Mouse (Mus musculus): ENCODE data around the gene Gm28038. TPM values are rescaled to one million over a fixed set of nuclear protein-coding genes. Genes with fewer than 3 reads are reported as not detected.

The Gm28038 gene
- polyA plus RNA-seq, 1 experiment from 2014 or later: not detected

DNA sequence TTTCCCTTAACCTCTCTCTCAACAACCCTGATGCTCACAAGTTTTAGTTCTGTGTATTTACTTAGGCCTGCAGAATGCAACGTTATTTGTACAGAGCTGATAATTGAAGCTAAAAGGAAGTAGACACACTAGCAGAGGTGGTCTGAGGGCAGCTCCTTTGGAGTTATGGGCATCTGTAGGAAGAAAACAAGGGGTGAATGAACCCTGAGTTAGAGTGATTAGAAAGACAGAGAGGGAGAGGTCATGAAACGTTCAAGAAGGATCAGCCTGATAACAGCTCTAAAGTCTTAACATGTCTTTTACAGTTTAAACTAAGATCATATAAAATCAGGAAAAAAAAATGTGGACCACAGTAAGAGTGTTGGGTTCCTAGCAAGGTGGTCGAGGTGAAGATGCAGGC is 28.5 kb downstream of the Gm28038 start:
- Histone ChIP-seq H3K4me2 (replicated peaks) (no peak overlapping the region), H3K27me3 (ENCODE audit: control insufficient read depth, insufficient read depth, low read length) (no peaks in the 10 kb centered on the region), H3K9me3 (ENCODE audit: control insufficient read depth, low read length) (no peaks in the 10 kb centered on the region), H3K9ac (no peak overlapping the region), H3K27ac (no peak overlapping the region), H3K4me1 (replicated peaks; ENCODE audit: control insufficient read depth, insufficient read depth, low read length) (no peaks in the 10 kb centered on the region), H3K36me3 (replicated peaks; ENCODE audit: control insufficient read depth, insufficient read depth) (peaks cover 99% of the 10 kb centered on the region), H3K4me3 (replicated peaks; ENCODE audit: low read length) (no peak overlapping the region)
- ATAC-seq (ENCODE audit: low FRiP score): no peak
- 95% methylated on average over 3 of the region's 3 CpGs for WGBS
- no peak for DNase-seq (ENCODE audit: low spot score)

DNA sequence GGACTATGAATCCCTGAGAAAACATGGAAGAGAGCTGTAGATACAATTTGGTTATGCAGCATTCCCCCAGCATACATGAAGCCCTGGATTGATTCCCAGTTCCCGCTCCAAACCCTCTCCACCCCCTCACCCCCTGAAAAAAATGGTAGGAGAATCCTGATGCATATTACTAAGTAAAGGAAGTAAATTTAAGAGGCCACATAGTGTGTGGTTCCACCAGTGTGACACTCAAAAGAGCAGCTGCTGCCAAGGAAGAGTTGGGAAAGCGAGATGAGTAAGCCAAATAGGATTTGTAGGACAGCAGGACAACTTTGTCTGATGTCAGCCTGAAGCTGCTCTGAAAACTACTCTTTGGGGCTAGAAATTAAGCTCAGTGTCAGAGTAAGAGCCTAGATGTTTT is 30.6 kb downstream of the Gm28038 start:
- Histone ChIP-seq H3K9ac (no peak overlapping the region), H3K4me1 (replicated peaks; ENCODE audit: control insufficient read depth, insufficient read depth, low read length) (no peaks in the 10 kb centered on the region), H3K4me2 (replicated peaks) (no peak overlapping the region), H3K27me3 (ENCODE audit: control insufficient read depth, insufficient read depth, low read length) (no peaks in the 10 kb centered on the region), H3K4me3 (replicated peaks; ENCODE audit: low read length) (no peak overlapping the region), H3K27ac (no peak overlapping the region), H3K36me3 (replicated peaks; ENCODE audit: control insufficient read depth, insufficient read depth) (peaks cover 99% of the 10 kb centered on the region), H3K9me3 (ENCODE audit: control insufficient read depth, low read length) (no peaks in the 10 kb centered on the region)
- ATAC-seq (ENCODE audit: low FRiP score) (no peak), DNase-seq (ENCODE audit: low spot score) (no peak)
- WGBS: 95% methylated on average over 2 of the region's 2 CpGs

- ATAC-seq (ENCODE audit: low FRiP score) (no peak), DNase-seq (ENCODE audit: low spot score) (no peak)
- H3K27ac ChIP-seq: no peak overlapping the region
- H3K36me3 ChIP-seq (replicated peaks; ENCODE audit: control insufficient read depth, insufficient read depth): peaks cover 96% of the 10 kb centered on the region
- 92% methylated on average over 4 of the region's 4 CpGs for WGBS
- H3K4me1 ChIP-seq (replicated peaks; ENCODE audit: control insufficient read depth, insufficient read depth, low read length): no peaks in the 10 kb centered on the region
- no peaks in the 10 kb centered on the region for H3K9me3 ChIP-seq (ENCODE audit: control insufficient read depth, low read length)
- no peak overlapping the region for H3K9ac ChIP-seq
- no peaks in the 10 kb centered on the region for H3K27me3 ChIP-seq (ENCODE audit: control insufficient read depth, insufficient read depth, low read length)
- no peak overlapping the region for H3K4me2 ChIP-seq (replicated peaks)
- H3K4me3 ChIP-seq (replicated peaks; ENCODE audit: low read length): no peak overlapping the region
These were observed 35.3 kb downstream of the Gm28038 start for GRCm38 (mm10) chr2:30316136-30316535.

DNA sequence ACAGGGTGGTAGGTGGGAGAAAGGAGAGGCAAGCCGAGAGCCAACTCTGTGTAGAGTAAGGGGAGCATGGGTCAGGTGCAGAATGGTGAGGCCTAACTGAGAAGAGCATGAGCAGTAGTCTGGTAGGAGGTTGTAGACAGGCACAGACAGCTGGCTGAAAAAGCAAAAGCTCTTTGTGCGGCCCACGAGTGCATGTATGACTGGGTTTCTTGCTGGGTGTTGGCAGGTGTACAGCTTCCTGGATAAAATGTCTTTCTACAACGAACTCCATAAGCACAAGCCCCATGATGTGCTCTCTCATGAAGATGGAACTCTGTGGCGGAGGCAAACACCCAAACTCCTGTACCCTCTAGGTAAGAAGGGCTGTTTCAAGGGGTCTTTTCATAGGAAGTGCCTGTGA is 36.1 kb downstream of the Gm28038 start:
- H3K4me2 ChIP-seq (replicated peaks): no peak overlapping the region
- H3K4me3 ChIP-seq (replicated peaks; ENCODE audit: low read length): no peak overlapping the region
- DNase-seq (ENCODE audit: low spot score) (no peak), ATAC-seq (ENCODE audit: low FRiP score) (no peak)
- H3K27me3 ChIP-seq (ENCODE audit: control insufficient read depth, insufficient read depth, low read length): no peaks in the 10 kb centered on the region
- 98% methylated on average over 5 of the region's 5 CpGs for WGBS
- H3K27ac ChIP-seq: no peak overlapping the region
- H3K9me3 ChIP-seq (ENCODE audit: control insufficient read depth, low read length): no peaks in the 10 kb centered on the region
- no peaks in the 10 kb centered on the region for H3K4me1 ChIP-seq (replicated peaks; ENCODE audit: control insufficient read depth, insufficient read depth, low read length)
- no peak overlapping the region for H3K9ac ChIP-seq
- H3K36me3 ChIP-seq (replicated peaks; ENCODE audit: control insufficient read depth, insufficient read depth): peaks cover 97% of the 10 kb centered on the region

DNA sequence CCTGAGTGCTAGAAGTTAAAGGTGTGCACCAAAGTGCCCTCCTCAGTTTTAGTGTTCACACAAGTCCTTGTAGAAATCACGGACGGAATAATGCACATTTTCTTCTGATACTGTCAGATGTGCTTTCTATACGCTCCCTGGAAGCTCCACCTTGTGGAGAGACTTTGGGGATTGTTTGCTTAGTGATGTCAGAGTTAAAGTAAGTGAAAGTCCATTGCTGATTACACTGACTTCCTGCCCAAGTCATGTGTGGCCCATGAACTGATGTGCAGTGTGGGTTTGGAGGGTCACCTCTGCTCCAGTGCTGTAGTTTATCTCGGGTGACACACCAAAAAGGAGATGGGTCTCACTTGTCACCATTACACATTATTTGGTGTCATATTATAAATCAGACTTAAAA is 38.4 kb downstream of the Gm28038 start:
- Histone ChIP-seq H3K4me3 (replicated peaks; ENCODE audit: low read length) (no peak overlapping the region), H3K4me1 (replicated peaks; ENCODE audit: control insufficient read depth, insufficient read depth, low read length) (no peaks in the 10 kb centered on the region), H3K27me3 (ENCODE audit: control insufficient read depth, insufficient read depth, low read length) (no peaks in the 10 kb centered on the region), H3K27ac (no peak overlapping the region), H3K9ac (no peak overlapping the region), H3K36me3 (replicated peaks; ENCODE audit: control insufficient read depth, insufficient read depth) (peaks cover 97% of the 10 kb centered on the region), H3K9me3 (ENCODE audit: control insufficient read depth, low read length) (no peaks in the 10 kb centered on the region), H3K4me2 (replicated peaks) (no peak overlapping the region)
- 95% methylated on average over 4 of the region's 4 CpGs for WGBS
- ATAC-seq (ENCODE audit: low FRiP score) (no peak), DNase-seq (ENCODE audit: low spot score) (no peak)

DNA sequence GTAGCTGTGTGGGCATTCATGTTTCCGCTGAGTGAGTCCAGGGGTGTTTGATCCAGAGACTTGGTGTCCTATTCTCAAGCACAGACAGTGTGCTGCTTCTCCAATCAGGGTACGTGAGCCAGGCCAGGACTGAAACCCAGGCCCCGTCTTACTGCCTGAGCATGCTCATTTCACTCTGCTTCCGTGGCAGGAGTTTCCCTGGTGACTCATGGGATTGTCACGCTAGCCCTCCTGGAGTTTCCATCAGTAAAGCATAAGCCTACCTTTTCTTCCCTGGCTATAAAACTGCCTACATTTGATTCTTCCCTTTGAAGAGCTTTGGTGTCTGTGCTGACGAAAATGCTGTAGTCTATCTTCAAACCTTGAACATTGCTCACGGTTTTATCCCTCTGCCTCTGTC is 42.3 kb downstream of the Gm28038 start:
- 90% methylated on average over 7 of the region's 7 CpGs for WGBS
- Histone ChIP-seq H3K27ac (no peak overlapping the region), H3K4me2 (replicated peaks) (no peak overlapping the region), H3K9ac (no peak overlapping the region), H3K9me3 (ENCODE audit: control insufficient read depth, low read length) (no peaks in the 10 kb centered on the region), H3K36me3 (replicated peaks; ENCODE audit: control insufficient read depth, insufficient read depth) (peaks cover 97% of the 10 kb centered on the region), H3K4me1 (replicated peaks; ENCODE audit: control insufficient read depth, insufficient read depth, low read length) (no peaks in the 10 kb centered on the region), H3K4me3 (replicated peaks; ENCODE audit: low read length) (no peak overlapping the region), H3K27me3 (ENCODE audit: control insufficient read depth, insufficient read depth, low read length) (no peaks in the 10 kb centered on the region)
- ATAC-seq (ENCODE audit: low FRiP score): no peak
- no peak for DNase-seq (ENCODE audit: low spot score)

DNA sequence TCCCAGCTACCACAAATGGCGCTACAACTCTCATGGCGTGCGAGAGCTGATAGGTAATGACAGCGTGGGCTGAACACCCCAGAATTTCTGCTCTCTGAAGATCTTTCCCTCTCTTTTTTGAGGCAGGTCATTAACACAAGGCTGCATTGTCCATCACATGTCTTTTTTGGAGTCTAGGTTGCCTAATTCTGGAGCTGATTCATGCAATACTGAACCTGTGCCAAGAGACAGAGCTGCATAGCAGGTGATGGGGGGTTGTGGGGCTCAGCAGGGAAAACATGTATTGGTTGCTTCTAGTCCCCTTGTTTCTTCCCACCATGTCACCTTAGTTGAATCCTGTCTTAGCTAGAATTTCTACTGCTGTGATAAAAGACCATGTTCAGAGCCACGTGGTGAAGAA is 44.5 kb downstream of the Gm28038 start:
- Histone ChIP-seq H3K9me3 (ENCODE audit: control insufficient read depth, low read length) (no peaks in the 10 kb centered on the region), H3K27ac (no peak overlapping the region), H3K36me3 (replicated peaks; ENCODE audit: control insufficient read depth, insufficient read depth) (peaks cover 99% of the 10 kb centered on the region), H3K4me1 (replicated peaks; ENCODE audit: control insufficient read depth, insufficient read depth, low read length) (no peaks in the 10 kb centered on the region), H3K4me2 (replicated peaks) (no peak overlapping the region), H3K9ac (no peak overlapping the region), H3K4me3 (replicated peaks; ENCODE audit: low read length) (no peak overlapping the region), H3K27me3 (ENCODE audit: control insufficient read depth, insufficient read depth, low read length) (no peaks in the 10 kb centered on the region)
- 94% methylated on average over 5 of the region's 5 CpGs for WGBS
- DNase-seq (ENCODE audit: low spot score) (no peak), ATAC-seq (ENCODE audit: low FRiP score) (no peak)

GRCm38 (mm10) chr2:30327276-30327675 is 46.4 kb downstream of the Gm28038 start:
- ATAC-seq (ENCODE audit: low FRiP score) (no peak), DNase-seq (ENCODE audit: low spot score) (no peak)
- Histone ChIP-seq H3K27me3 (ENCODE audit: control insufficient read depth, insufficient read depth, low read length) (no peaks in the 10 kb centered on the region), H3K4me2 (replicated peaks) (no peak overlapping the region), H3K9me3 (ENCODE audit: control insufficient read depth, low read length) (no peaks in the 10 kb centered on the region), H3K27ac (no peak overlapping the region), H3K4me1 (replicated peaks; ENCODE audit: control insufficient read depth, insufficient read depth, low read length) (no peaks in the 10 kb centered on the region), H3K36me3 (replicated peaks; ENCODE audit: control insufficient read depth, insufficient read depth) (peaks cover 99% of the 10 kb centered on the region), H3K4me3 (replicated peaks; ENCODE audit: low read length) (no peak overlapping the region), H3K9ac (no peak overlapping the region)
- 92% methylated on average over 7 of the region's 7 CpGs for WGBS

- H3K4me2 ChIP-seq (replicated peaks): no peak overlapping the region
- ATAC-seq (ENCODE audit: low FRiP score) (no peak), DNase-seq (ENCODE audit: low spot score) (no peak)
- no peaks in the 10 kb centered on the region for H3K4me1 ChIP-seq (replicated peaks; ENCODE audit: control insufficient read depth, insufficient read depth, low read length)
- no peak overlapping the region for H3K4me3 ChIP-seq (replicated peaks; ENCODE audit: low read length)
- WGBS: 97% methylated on average over 3 of the region's 3 CpGs
- H3K9me3 ChIP-seq (ENCODE audit: control insufficient read depth, low read length): no peaks in the 10 kb centered on the region
- H3K27me3 ChIP-seq (ENCODE audit: control insufficient read depth, insufficient read depth, low read length): no peaks in the 10 kb centered on the region
- no peak overlapping the region for H3K9ac ChIP-seq
- H3K36me3 ChIP-seq (replicated peaks; ENCODE audit: control insufficient read depth, insufficient read depth): peaks cover 99% of the 10 kb centered on the region
- H3K27ac ChIP-seq: no peak overlapping the region
These were observed 47.9 kb downstream of the Gm28038 start for GRCm38 (mm10) chr2:30328791-30329190.

DNA sequence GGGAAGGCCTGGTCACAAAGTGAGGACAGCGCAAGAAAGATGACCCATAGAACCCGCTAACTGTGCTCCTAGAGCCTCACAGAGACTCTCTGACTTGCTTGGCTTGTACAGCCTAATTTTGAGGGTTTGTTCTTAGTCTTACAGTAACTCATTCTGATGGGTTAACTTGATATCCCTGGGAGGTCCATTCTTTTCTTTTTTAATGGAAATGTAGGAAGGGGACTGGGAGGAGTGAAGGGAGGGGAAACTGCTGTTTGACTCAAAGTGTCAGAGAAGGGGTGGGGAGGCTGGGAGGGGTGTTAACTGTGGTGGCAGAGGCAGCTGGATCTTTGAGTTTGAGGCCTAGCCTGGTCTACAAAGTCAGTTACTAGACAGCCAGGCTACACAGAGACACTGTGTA is 54.5 kb downstream of the Gm28038 start:
- no peak overlapping the region for H3K4me3 ChIP-seq (replicated peaks; ENCODE audit: low read length)
- no peak for DNase-seq (ENCODE audit: low spot score)
- H3K9me3 ChIP-seq (ENCODE audit: control insufficient read depth, low read length): no peaks in the 10 kb centered on the region
- no peak overlapping the region for H3K4me2 ChIP-seq (replicated peaks)
- H3K36me3 ChIP-seq (replicated peaks; ENCODE audit: control insufficient read depth, insufficient read depth): peaks cover 100% of the 10 kb centered on the region
- H3K4me1 ChIP-seq (replicated peaks; ENCODE audit: control insufficient read depth, insufficient read depth, low read length): no peaks in the 10 kb centered on the region
- no peaks in the 10 kb centered on the region for H3K27me3 ChIP-seq (ENCODE audit: control insufficient read depth, insufficient read depth, low read length)
- no peak overlapping the region for H3K9ac ChIP-seq
- WGBS: 95% methylated on average over 2 of the region's 2 CpGs
- no peak overlapping the region for H3K27ac ChIP-seq
- no peak for ATAC-seq (ENCODE audit: low FRiP score)

All from hindbrain, embryonic 14.5 days (tissue).